Mouse (Mus musculus): Measurements from ENCODE around the gene Arpc5l. TPM values are rescaled to one million over a fixed set of nuclear protein-coding genes. Genes with fewer than 3 reads are reported as not detected.

Gene Arpc5l
- polyA plus RNA-seq, 1 experiment = 108 TPM

DNA sequence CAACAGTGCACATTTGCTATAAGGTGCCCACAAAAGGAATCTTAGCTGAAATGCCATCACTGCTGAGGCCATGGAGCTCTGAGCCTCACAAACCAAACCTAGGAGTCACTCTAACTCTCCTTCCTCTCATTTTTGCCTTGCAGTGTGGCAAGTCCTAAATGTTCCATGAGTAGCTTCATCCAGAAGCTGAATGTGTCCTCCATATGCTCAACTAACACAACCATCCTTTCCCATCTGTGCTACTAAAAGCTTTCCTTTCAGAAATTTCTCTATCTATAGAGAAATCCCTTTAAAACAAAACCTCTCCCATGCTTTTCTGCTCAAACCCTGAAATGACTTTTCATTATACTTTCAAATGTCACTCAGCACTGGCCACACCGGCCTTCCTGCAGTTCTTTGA, 26.5 kb downstream of the Arpc5l start:
- H3K27ac ChIP-seq (ENCODE audit: insufficient read depth, low read length) = no peak overlapping the region; the same call in 1 of the 2 replicates
- no peaks in the 10 kb centered on the region; the same call in 1 of the 2 replicates for H3K4me1 ChIP-seq (ENCODE audit: control insufficient read depth, insufficient read depth, low read length)
- TF ChIP-seq CTCF (IDR thresholded peaks at IDR 0.05; ENCODE audit: extremely low read depth, insufficient read depth, low read length) (no peak), POLR2A (IDR thresholded peaks at IDR 0.05; ENCODE audit: extremely low read depth, insufficient read depth, low read length) (no peak)
- H3K4me3 ChIP-seq (ENCODE audit: insufficient read depth, low read length) = no peak overlapping the region

DNA sequence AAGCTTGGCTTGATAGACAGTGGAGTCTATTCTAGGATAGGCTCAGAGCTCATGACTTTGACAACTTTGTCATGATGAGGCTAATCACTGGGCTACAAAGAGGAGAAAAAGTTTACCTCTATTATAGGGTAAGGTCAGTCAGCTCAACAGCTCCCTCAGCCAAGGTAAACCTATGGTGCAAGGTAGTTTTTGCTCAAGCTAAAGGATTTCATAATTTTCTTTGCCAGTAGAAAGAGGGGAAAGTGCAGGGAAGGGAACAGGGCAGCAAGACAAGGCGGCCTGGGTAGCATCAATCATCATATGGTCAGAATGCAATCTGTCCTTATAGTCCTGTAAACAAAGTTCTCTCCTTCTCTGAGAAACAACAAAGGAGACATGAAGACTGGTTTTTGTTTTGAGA, 35.1 kb downstream of the Arpc5l start:
- Histone ChIP-seq H3K27ac (ENCODE audit: insufficient read depth, low read length) (no peak overlapping the region), H3K4me1 (ENCODE audit: control insufficient read depth, insufficient read depth, low read length) (no peaks in the 10 kb centered on the region), H3K4me3 (ENCODE audit: insufficient read depth, low read length) (no peak overlapping the region)
- TF ChIP-seq POLR2A (IDR thresholded peaks at IDR 0.05; ENCODE audit: extremely low read depth, insufficient read depth, low read length) = no peak
- TF ChIP-seq CTCF (IDR thresholded peaks at IDR 0.05; ENCODE audit: extremely low read depth, insufficient read depth, low read length) = no peak

DNA sequence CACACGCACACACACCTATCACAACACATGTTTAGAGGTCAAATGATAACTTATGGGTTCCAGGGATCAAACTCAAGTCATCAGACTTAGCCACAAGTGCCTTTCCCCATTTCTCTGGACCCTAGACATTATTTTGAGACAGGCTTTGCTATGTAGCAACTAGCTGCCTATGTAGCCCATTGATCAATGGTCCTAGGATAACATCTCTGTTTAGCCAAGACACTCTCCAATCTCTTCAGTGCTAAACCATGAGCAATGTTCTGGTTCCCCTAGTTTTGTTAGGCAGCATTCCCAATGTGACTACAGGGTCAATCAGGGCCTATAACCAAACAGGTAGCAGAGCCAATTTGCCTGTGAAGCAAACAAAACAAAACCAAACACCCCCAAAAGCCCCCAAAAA, 43.4 kb downstream of the Arpc5l start:
- H3K4me1 ChIP-seq (ENCODE audit: control insufficient read depth, insufficient read depth, low read length) = no peaks in the 10 kb centered on the region
- no peak overlapping the region for H3K4me3 ChIP-seq (ENCODE audit: insufficient read depth, low read length)
- TF ChIP-seq CTCF (IDR thresholded peaks at IDR 0.05; ENCODE audit: extremely low read depth, insufficient read depth, low read length) (no peak), POLR2A (IDR thresholded peaks at IDR 0.05; ENCODE audit: extremely low read depth, insufficient read depth, low read length) (no peak)
- H3K27ac ChIP-seq (ENCODE audit: insufficient read depth, low read length) = no peak overlapping the region

DNA sequence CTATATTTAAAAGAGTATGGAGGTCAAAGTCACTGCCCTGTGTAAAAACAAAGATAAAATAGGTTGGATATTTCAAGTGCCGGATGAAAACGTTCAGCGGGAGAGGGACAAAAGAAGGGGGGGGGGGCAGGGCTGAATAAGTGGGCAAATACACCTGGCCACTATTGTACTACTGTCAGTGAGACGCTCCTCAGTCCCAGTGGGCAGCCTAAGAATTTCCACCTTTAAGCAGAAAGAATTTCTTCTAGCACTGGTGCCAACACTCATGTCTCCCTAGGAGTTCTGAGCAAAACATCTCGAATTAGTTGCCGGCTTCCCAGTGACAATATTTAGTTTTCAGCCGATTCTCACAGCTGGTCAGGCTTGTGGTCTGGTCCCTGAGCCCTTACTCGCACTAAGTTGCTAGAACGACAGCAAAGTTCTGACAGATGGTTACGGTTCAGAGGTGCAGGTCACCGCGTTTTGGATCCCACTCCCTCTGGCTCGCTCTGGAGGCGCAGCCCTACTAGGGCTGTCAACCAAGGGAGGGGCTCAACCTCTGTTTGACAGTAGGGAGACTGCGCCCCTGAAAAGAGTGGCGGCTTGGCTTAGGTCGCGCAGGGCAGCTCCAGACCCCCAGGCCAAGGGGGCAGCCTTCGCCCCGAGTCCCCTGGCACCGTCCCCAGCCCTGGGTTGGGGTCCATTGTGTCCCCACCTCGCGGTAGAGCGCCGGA, 59.7 kb downstream of the Arpc5l start:
- TF ChIP-seq CTCF (IDR thresholded peaks at IDR 0.05; ENCODE audit: extremely low read depth, insufficient read depth, low read length) (no peak), POLR2A (IDR thresholded peaks at IDR 0.05; ENCODE audit: extremely low read depth, insufficient read depth, low read length) (no peak)
- Histone ChIP-seq H3K27ac (ENCODE audit: insufficient read depth, low read length) (peak overlapping the region; percentile 61), H3K4me1 (ENCODE audit: control insufficient read depth, insufficient read depth, low read length) (no peaks in the 10 kb centered on the region), H3K4me3 (ENCODE audit: insufficient read depth, low read length) (peak overlapping the region; percentile 92)

Other genes with a start within 250 kb of the Arpc5l start
- gene Nr6a1, start 77.7 kb upstream of the Arpc5l start, polyA plus RNA-seq (2012; rRNA removed) = 7.7 and 7.9 TPM in 2 replicates
- 2.0 TPM in 2 replicates for gene Olfml2a, start 73.4 kb upstream of the Arpc5l start, polyA plus RNA-seq (2012; rRNA removed)
- gene Wdr38, start 7.9 kb upstream of the Arpc5l start, polyA plus RNA-seq (2012; rRNA removed) = 1.0 and 1.1 TPM in 2 replicates
- gene Rpl35, start 276 bp downstream of the Arpc5l start, polyA plus RNA-seq (2012; rRNA removed) = 254 and 275 TPM in 2 replicates
- 40.2 and 45.0 TPM in 2 replicates for gene Golga1, start 60.2 kb downstream of the Arpc5l start, polyA plus RNA-seq (2012; rRNA removed)
- gene Scai, start 185.4 kb downstream of the Arpc5l start, polyA plus RNA-seq (2012; rRNA removed) = 12.2 and 14.2 TPM in 2 replicates
- 45.2 and 47.4 TPM in 2 replicates for gene Ppp6c, start 221.1 kb downstream of the Arpc5l start, polyA plus RNA-seq (2012; rRNA removed)